In the genomic region with DNA sequence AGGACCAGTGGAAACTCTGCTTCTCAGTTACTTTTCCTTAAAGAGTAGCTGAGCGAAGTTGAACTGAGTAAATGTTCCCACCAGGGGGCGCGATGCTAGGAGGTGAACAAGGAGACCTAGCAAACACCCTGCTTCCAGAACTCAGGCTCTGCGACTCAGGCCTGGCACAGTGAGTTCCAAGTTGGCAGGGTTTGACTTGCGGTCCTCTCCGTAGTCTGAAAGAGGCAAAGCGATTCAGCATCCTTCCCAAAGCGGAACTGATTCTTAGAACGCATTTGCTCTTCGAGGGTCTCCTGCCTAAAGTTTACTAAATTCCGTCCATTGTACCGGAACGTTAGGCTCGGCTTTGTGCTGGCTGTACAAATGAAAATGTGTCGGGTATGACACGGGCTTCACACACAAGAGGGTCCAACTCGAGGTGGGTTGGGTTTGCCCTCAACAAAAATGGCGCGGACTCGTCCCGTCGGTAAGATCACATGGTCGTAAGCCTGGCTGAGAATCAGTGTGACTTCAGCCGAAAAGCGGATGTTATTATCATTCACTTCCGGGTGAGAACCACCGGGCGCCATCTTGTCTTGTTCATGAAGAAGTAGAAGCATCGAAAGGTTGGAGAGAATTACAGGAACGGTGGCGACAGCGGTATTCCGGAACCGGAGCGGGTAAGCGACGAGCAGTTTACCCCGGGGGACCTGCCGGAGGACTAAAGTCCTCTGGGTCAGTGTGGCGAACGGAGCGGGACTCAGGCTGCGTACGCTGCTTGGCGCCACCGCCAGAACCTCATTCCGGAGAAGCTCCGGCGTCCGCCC, we compare ENCODE assay signal across 8 mouse cellular contexts. TPM values are rescaled to one million over a fixed set of nuclear protein-coding genes. Genes with fewer than 3 reads are reported as not detected.
DNase-seq lines count a peak whose midpoint lies in the region; ATAC-seq and TF ChIP-seq lines count a peak whose summit lies in the region.

Gene Pnisr (plus strand): TSS at position 103 of the 806 bp plus-strand sequence.

- H3K4me3 ChIP-seq in G1E (ENCODE audit: low read depth, low read length) = peak within 1 kb of the TSS; percentile 89
- H3K4me3 ChIP-seq in forebrain, embryonic 16.5 days (replicated peaks; ENCODE audit: low read length) = peak within 1 kb of the TSS; percentile 99
- H3K4me3 ChIP-seq in layer of hippocampus, adult 2 months = peak within 1 kb of the TSS; percentile 100
- peak within 1 kb of the TSS; percentile 87 for H3K4me3 ChIP-seq in lung, embryonic 14.5 days (ENCODE audit: low read depth, low read length)
- H3K4me3 ChIP-seq in olfactory bulb, adult 2 months (ENCODE audit: insufficient read depth, low read depth, low read length) = peak within 1 kb of the TSS; percentile 72
- H3K4me3 ChIP-seq in thymus, adult 2 months (ENCODE audit: control insufficient read depth, insufficient read depth, low read length) = peak within 1 kb of the TSS; percentile 92

- H3K4me1 ChIP-seq in G1E (ENCODE audit: insufficient read depth, low read depth, low read length) = peaks cover 23% of the 10 kb centered on the region
- peaks cover 21% of the 10 kb centered on the region for H3K4me1 ChIP-seq in forebrain, embryonic 16.5 days (replicated peaks; ENCODE audit: control insufficient read depth, insufficient read depth, low read length)
- peaks cover 3% of the 10 kb centered on the region for H3K4me1 ChIP-seq in lung, embryonic 14.5 days (ENCODE audit: insufficient read depth)
- peaks cover 2% of the 10 kb centered on the region; the same call in 1 of the 2 replicates for H3K4me1 ChIP-seq in olfactory bulb, adult 2 months (ENCODE audit: control insufficient read depth, insufficient read depth, low read length)
- peaks cover 3% of the 10 kb centered on the region for H3K4me1 ChIP-seq in thymus, adult 2 months (replicated peaks; ENCODE audit: control insufficient read depth, insufficient read depth, low read length)

- peak; percentile 83 for ATAC-seq in G1E (ENCODE audit: extremely low read depth, insufficient number of reproducible peaks, low FRiP score, poor library complexity, severe bottlenecking)
- ATAC-seq in forebrain, embryonic 16.5 days = peak; percentile 98
- ATAC-seq in lung, embryonic 14.5 days (ENCODE audit: insufficient read depth) = peak; percentile 98

- peak within 1 kb of the TSS; percentile 59 for H3K4me2 ChIP-seq in forebrain, embryonic 16.5 days (ENCODE audit: low read length)
- H3K4me2 ChIP-seq in lung, embryonic 14.5 days = peak within 1 kb of the TSS; percentile 63

- no peaks in the 10 kb centered on the region for H3K27me3 ChIP-seq in G1E (ENCODE audit: insufficient read depth, low read length)
- H3K27me3 ChIP-seq in forebrain, embryonic 16.5 days (replicated peaks; ENCODE audit: control insufficient read depth, insufficient read depth, low read length) = no peaks in the 10 kb centered on the region
- H3K27me3 ChIP-seq in lung, embryonic 14.5 days (ENCODE audit: insufficient read depth, low read length) = no peaks in the 10 kb centered on the region
- H3K27me3 ChIP-seq in thymus, adult 2 months (ENCODE audit: control insufficient read depth, insufficient read depth, low read length) = no peaks in the 10 kb centered on the region

- H3K36me3 ChIP-seq in G1E (replicated peaks) = peaks cover 15% of the 10 kb centered on the region
- no peaks in the 10 kb centered on the region for H3K36me3 ChIP-seq in forebrain, embryonic 16.5 days (ENCODE audit: control insufficient read depth, insufficient read depth)
- H3K36me3 ChIP-seq in lung, embryonic 14.5 days (ENCODE audit: insufficient read depth) = 0 out of 2 replicates have a peak, but pooled peaks cover 3% of the 10 kb centered on the region
- H3K36me3 ChIP-seq in thymus, adult 2 months (ENCODE audit: control insufficient read depth, insufficient read depth, low read length) = no peaks in the 10 kb centered on the region

- peak; percentile 65 for DNase-seq in G1E (ENCODE audit: low spot score)
- DNase-seq in cerebellum, adult 18-20 months = peak; percentile 94 to 95
- peak; percentile 93 to 94 for DNase-seq in heart, postnatal 36 days
- DNase-seq in layer of hippocampus, adult 2 months (ENCODE audit: low spot score in 2 of 2) = peak; percentile 94 to 96
- DNase-seq in lung, embryonic 14.5 days = peak; percentile 99
- DNase-seq in thymus, adult 2 months = peak; percentile 91

- under 1% methylated on average over 50 of the region's 50 CpGs for WGBS in forebrain, embryonic 16.5 days
- WGBS in lung, embryonic 14.5 days = under 1% methylated on average over 50 of the region's 50 CpGs
- under 1% methylated on average over 50 of the region's 50 CpGs for WGBS in olfactory bulb, adult 2 months
- WGBS in thymus, adult 2 months = under 1% methylated on average over 50 of the region's 50 CpGs

- H3K9me3 ChIP-seq in G1E (replicated peaks) = no peaks in the 10 kb centered on the region
- H3K9me3 ChIP-seq in forebrain, embryonic 16.5 days (ENCODE audit: control insufficient read depth, low read length) = no peaks in the 10 kb centered on the region
- no peaks in the 10 kb centered on the region for H3K9me3 ChIP-seq in lung, embryonic 14.5 days (ENCODE audit: low read depth, low read length)

- TF ChIP-seq CTCF in G1E (IDR thresholded peaks at IDR 0.05; ENCODE audit: low read depth, low read length) = peak; percentile 37; the same call in 1 of the 2 replicates
- TF ChIP-seq CTCF in layer of hippocampus, adult 2 months (conservative IDR thresholded peaks at IDR 0.05) = peak; percentile 96
- TF ChIP-seq CTCF in lung, embryonic 14.5 days (IDR thresholded peaks at IDR 0.05; ENCODE audit: low read depth) = peak; percentile 90
- peak; percentile 57 for TF ChIP-seq CTCF in olfactory bulb, adult 2 months (IDR thresholded peaks at IDR 0.05; ENCODE audit: insufficient read depth, low read depth, low read length)
- TF ChIP-seq CTCF in thymus, adult 2 months (IDR thresholded peaks at IDR 0.05; ENCODE audit: borderline replicate concordance, control insufficient read depth, extremely low read depth, insufficient read depth, low read length, poor library complexity) = peak; percentile 83; the same call in 1 of the 2 replicates

- peak within 1 kb of the TSS; percentile 99 for H3K27ac ChIP-seq in forebrain, embryonic 16.5 days (ENCODE audit: low read length)
- H3K27ac ChIP-seq in layer of hippocampus, adult 2 months = peak within 1 kb of the TSS; percentile 99
- H3K27ac ChIP-seq in lung, embryonic 14.5 days (ENCODE audit: low read depth) = peak within 1 kb of the TSS; percentile 98
- peak within 1 kb of the TSS; percentile 100 for H3K27ac ChIP-seq in olfactory bulb, adult 2 months (ENCODE audit: insufficient read depth, low read depth, low read length)
- peak within 1 kb of the TSS; percentile 88 for H3K27ac ChIP-seq in thymus, adult 2 months (ENCODE audit: control insufficient read depth, insufficient read depth, low read length)

- H3K9ac ChIP-seq in forebrain, embryonic 16.5 days (replicated peaks; ENCODE audit: low read depth, low read length) = peak within 1 kb of the TSS; percentile 98
- H3K9ac ChIP-seq in lung, embryonic 14.5 days = peak within 1 kb of the TSS; percentile 93

- TF ChIP-seq POLR2A in olfactory bulb, adult 2 months (IDR thresholded peaks at IDR 0.05; ENCODE audit: insufficient read depth, low read depth, low read length) = no peak
- no peak for TF ChIP-seq POLR2A in thymus, adult 2 months (IDR thresholded peaks at IDR 0.05; ENCODE audit: control insufficient read depth, extremely low read depth, insufficient read depth, low read length, poor library complexity)

- intact Hi-C loops in heart, postnatal 36 days (cut with DNase I) = loop anchor here (1.0 to 2.0 kb wide), 3 partner anchors 71 to 143 kb away; no protein-coding TSS in a partner anchor

RNA-seq across cellular contexts. Expression of gene Pnisr, which starts in this region (rescaled TPM):
- total RNA-seq in G1E (2014; fragmentation: Nextera tagmentation) = 238 and 273 TPM in 2 replicates
- total RNA-seq in G1E (2017) = 155 and 216 TPM in 2 replicates
- 31.4 and 66.5 TPM in 2 replicates for polyA plus RNA-seq in G1E (2012)
- 197 and 206 TPM in 2 replicates for polyA plus RNA-seq in forebrain, embryonic 16.5 days (2015; fragmentation: Nextera tagmentation; extraction: Ambion mirVana)
- total RNA-seq in heart, postnatal 36 days (2021) = 10 to 100 TPM; 26.3 to 33.0 TPM
- total RNA-seq in layer of hippocampus, adult 2 months (2021) = 100 to 1,000 TPM; 222 to 250 TPM
- 131 and 139 TPM in 2 replicates for polyA plus RNA-seq in lung, embryonic 14.5 days (2014; fragmentation: Nextera tagmentation; extraction: Ambion mirVana)
- polyA plus RNA-seq in olfactory bulb, adult 2 months (2012; ENCODE audit: insufficient read depth, insufficient read length, low replicate concordance, missing spikeins) = 158 and 248 TPM in 2 replicates
- 122 TPM in 2 replicates for polyA plus RNA-seq in thymus, adult 2 months (2012; rRNA removed)

Comparison
In these comparisons a context has a peak if more than half of its experiments do, and no peak if none do; other contexts are left out.
1. Peak in every context shown above with its lines: DNase-seq, ATAC-seq, H3K4me3 ChIP-seq and H3K27ac ChIP-seq.
2. RNA of gene Pnisr (total RNA-seq): 155 to 273 TPM in G1E and 222 to 250 TPM in layer of hippocampus, adult 2 months; 26.3 to 33.0 TPM in heart, postnatal 36 days; every median in the first group is over 4 times any median in the second.
3. CTCF ChIP-seq: peak in every context shown above with its lines; median percentile 96 in layer of hippocampus, adult 2 months; 90 in lung, embryonic 14.5 days; 83 in thymus, adult 2 months; 57 in olfactory bulb, adult 2 months; 37 in G1E.